Mouse (Mus musculus) heart, embryonic 10.5 days (tissue): Measurements from ENCODE around the gene Brsk2. TPM values are rescaled to one million over a fixed set of nuclear protein-coding genes. Genes with fewer than 3 reads are reported as not detected.

Experiments used
- DNase-seq: peaks from one replicate; pipeline ENCODE4 v3.0.0-alpha.2; 2017; ENCODE audit warnings: low spot score
- H3K27ac ChIP-seq: fragments of 300-500 bp; sonication (generic); 2 replicates; pipeline ENCODE4 v1.5.1; 2016; ENCODE audit warnings: mild to moderate bottlenecking
- H3K27me3 ChIP-seq: fragments of 300-500 bp; sonication (generic); 2 replicates; pipeline ENCODE4 v1.6.1; 2016; ENCODE audit warnings: mild to moderate bottlenecking; ENCODE audit not compliant: poor library complexity, insufficient read depth, severe bottlenecking
- H3K36me3 ChIP-seq: fragments of 300-500 bp; sonication (generic); 2 replicates; pipeline ENCODE4 v1.6.1; 2016; ENCODE audit warnings: mild to moderate bottlenecking, moderate library complexity
- H3K4me1 ChIP-seq: fragments of 300-500 bp; sonication (generic); 2 replicates; pipeline ENCODE4 v1.6.1; 2016; ENCODE audit warnings: mild to moderate bottlenecking
- H3K4me3 ChIP-seq: fragments of 300-500 bp; sonication (generic); 2 replicates; pipeline ENCODE4 v1.5.1; 2016; ENCODE audit warnings: mild to moderate bottlenecking, moderate library complexity
- H3K9me3 ChIP-seq: fragments of 300-500 bp; sonication (generic); 2 replicates; pipeline ENCODE4 v1.6.1; 2016; ENCODE audit warnings: mild to moderate bottlenecking, moderate library complexity
- microRNA-seq: library from miRNA; unstranded; fragments of <30 nt; microRNA quantifications from one replicate; pipeline ENCODE4, GENCODE M21; 2017
- polyA plus RNA-seq: library from polyadenylated mRNA; unstranded; fragments of >200 nt; fragmentation: Nextera tagmentation; extraction: Ambion mirVana; gene quantifications from 2 replicates; pipeline ENCODE4 v1.2.1, GENCODE M21; 2016

The Brsk2 gene
- polyA plus RNA-seq, 1 experiment from 2014 or later: 0.19 TPM

GRCm38 (mm10) chr7:142050536-142050935, 101.0 kb downstream of the Brsk2 start:
- H3K27ac ChIP-seq: no peak overlapping the region
- no peak overlapping the region for H3K4me3 ChIP-seq
- H3K9me3 ChIP-seq: no peaks in the 10 kb centered on the region
- no peaks in the 10 kb centered on the region for H3K27me3 ChIP-seq
- H3K36me3 ChIP-seq: peaks cover 9% of the 10 kb centered on the region
- no peaks in the 10 kb centered on the region for H3K4me1 ChIP-seq
- DNase-seq: no peak

Small RNA genes lying within 50 kb of the gene (microRNA-seq; reads per million reads assigned to microRNA genes)
- gene Mir3104: not detected

Other genes starting within 250 kb of the Brsk2 start
- not detected in 2 replicates for gene Muc5ac, start 160.8 kb upstream of the Brsk2 start, polyA plus RNA-seq
- gene Muc5b, start 110.7 kb upstream of the Brsk2 start, polyA plus RNA-seq: 0.01 and 0.03 TPM in 2 replicates
- gene Tollip, start 31.2 kb upstream of the Brsk2 start, polyA plus RNA-seq: 39.6 and 45.1 TPM in 2 replicates
- gene Mob2, start 111.3 kb downstream of the Brsk2 start, polyA plus RNA-seq: 52.4 and 54.9 TPM in 2 replicates
- 5.3 and 9.0 TPM in 2 replicates for gene Dusp8, start 146.1 kb downstream of the Brsk2 start, polyA plus RNA-seq
- not detected in 2 replicates for gene Gm45618, start 171.0 kb downstream of the Brsk2 start, polyA plus RNA-seq
- gene Gm39115, start 186.3 kb downstream of the Brsk2 start, polyA plus RNA-seq: not detected in 2 replicates
- gene Gm45337, start 194.9 kb downstream of the Brsk2 start, polyA plus RNA-seq: not detected in 2 replicates
- gene Gm29735, start 207.4 kb downstream of the Brsk2 start, polyA plus RNA-seq: not detected in 2 replicates
- not detected in 2 replicates for gene Gm4553, start 216.0 kb downstream of the Brsk2 start, polyA plus RNA-seq
- gene Krtap5-2, start 226.3 kb downstream of the Brsk2 start, polyA plus RNA-seq: not detected in 2 replicates
- gene Gm10153, start 240.6 kb downstream of the Brsk2 start, polyA plus RNA-seq: not detected in 2 replicates